Comparison of ENCODE assay signal across 14 mouse cellular contexts in genomic region chr8:40127141-40127540, GRCm38 (mm10).
"Had no signal": no experiment of that assay in that cellular context is flagged by ENCODE, and none has a peak within 500 bp of the region (broad histone marks: within the 10 kb centered on the region; RNA-seq: fewer than 3 reads in every experiment).

No protein-coding gene starts in this region.

- H3K9ac ChIP-seq: lung, embryonic 14.5 days; midbrain, embryonic 13.5 days; midbrain, embryonic 15.5 days; neural tube, embryonic 12.5 days; stomach, embryonic 15.5 days had no signal

- ATAC-seq: midbrain, embryonic 13.5 days; midbrain, embryonic 15.5 days had no signal

- H3K9me3 ChIP-seq: midbrain, embryonic 10.5 days; midbrain, embryonic 13.5 days; midbrain, embryonic 15.5 days; neural tube, embryonic 12.5 days; stomach, embryonic 15.5 days had no signal

- H3K4me3 ChIP-seq: midbrain, embryonic 10.5 days; midbrain, embryonic 13.5 days; midbrain, embryonic 15.5 days; neural tube, embryonic 12.5 days; stomach, embryonic 15.5 days had no signal

- H3K4me2 ChIP-seq: lung, embryonic 14.5 days; midbrain, embryonic 13.5 days; midbrain, embryonic 15.5 days; neural tube, embryonic 12.5 days; stomach, embryonic 15.5 days had no signal

- H3K4me1 ChIP-seq: midbrain, embryonic 10.5 days; midbrain, embryonic 13.5 days; midbrain, embryonic 15.5 days; neural tube, embryonic 12.5 days; stomach, embryonic 15.5 days had no signal

- H3K27ac ChIP-seq: midbrain, embryonic 10.5 days; midbrain, embryonic 13.5 days; midbrain, embryonic 15.5 days; neural tube, embryonic 12.5 days; stomach, embryonic 15.5 days; stomach, postnatal 0 days had no signal

- H3K27me3 ChIP-seq: midbrain, embryonic 13.5 days; midbrain, embryonic 15.5 days; neural tube, embryonic 12.5 days; stomach, embryonic 15.5 days had no signal

- DNase-seq: lung, adult 18-20 months; lung, embryonic 14.5 days; lung, postnatal 10 days; lung, postnatal 4 days; right cerebral cortex, postnatal 14 days; thymus, adult 2 months; thymus, postnatal 25 days; thymus, postnatal 4 days had no signal

- H3K36me3 ChIP-seq: midbrain, embryonic 10.5 days; midbrain, embryonic 13.5 days; midbrain, embryonic 15.5 days; neural tube, embryonic 12.5 days; stomach, embryonic 15.5 days had no signal
